Mouse (Mus musculus) embryonic facial prominence, embryonic 11.5 days (tissue): ENCODE data around the gene Cbx8. TPM values are rescaled to one million over a fixed set of nuclear protein-coding genes. Genes with fewer than 3 reads are reported as not detected.

Source experiments
- ATAC-seq: fragments of 200-750 bp; cut with Nextera tagmentation; replicated peaks from 2 replicates; pipeline ENCODE4 v1.8.0; 2017; ENCODE audit warnings: low read depth; ENCODE audit not compliant: insufficient number of reproducible peaks, low FRiP score, low TSS enrichment
- DNase-seq: peaks from one replicate; pipeline ENCODE4 v3.0.0-alpha.2; 2015; ENCODE audit warnings: low spot score
- H3K27ac ChIP-seq: fragments of 300-500 bp; sonication (generic); replicated peaks from 2 replicates; pipeline ENCODE4 v1.5.1; 2014; ENCODE audit warnings: mild to moderate bottlenecking, low read depth, low read length, control low read depth
- H3K27me3 ChIP-seq: fragments of 300-500 bp; sonication (generic); 2 replicates; pipeline ENCODE4 v1.6.1; 2014; ENCODE audit warnings: mild to moderate bottlenecking, low read length, moderate library complexity, mixed read lengths; ENCODE audit not compliant: control insufficient read depth, insufficient read depth
- H3K36me3 ChIP-seq: fragments of 300-500 bp; sonication (generic); replicated peaks from 2 replicates; pipeline ENCODE4 v1.6.1; 2014; ENCODE audit warnings: low read depth, mild to moderate bottlenecking, low read length, moderate library complexity, mixed read lengths; ENCODE audit not compliant: control insufficient read depth, insufficient read depth
- H3K4me1 ChIP-seq: fragments of 300-500 bp; sonication (generic); 2 replicates; pipeline ENCODE4 v1.6.1; 2014; ENCODE audit warnings: low read length, mixed read lengths; ENCODE audit not compliant: control insufficient read depth, insufficient read depth
- H3K4me2 ChIP-seq: fragments of 300-500 bp; sonication (generic); 2 replicates; pipeline ENCODE4 v1.6.1; 2014; ENCODE audit warnings: low read depth, mild to moderate bottlenecking, control low read depth, low read length, moderate library complexity
- H3K4me3 ChIP-seq: fragments of 300-500 bp; sonication (generic); 2 replicates; pipeline ENCODE4 v1.5.1; 2014; ENCODE audit warnings: low read depth, low read length, control low read depth
- H3K9ac ChIP-seq: fragments of 300-500 bp; sonication (generic); replicated peaks from 2 replicates; pipeline ENCODE4 v1.6.1; 2014; ENCODE audit warnings: mild to moderate bottlenecking, control low read depth, low read length
- H3K9me3 ChIP-seq: fragments of 300-500 bp; sonication (generic); replicated peaks from 2 replicates; pipeline ENCODE4 v1.6.1; 2016; ENCODE audit warnings: mild to moderate bottlenecking, low read length, inconsistent platforms, mixed read lengths; ENCODE audit not compliant: control insufficient read depth
- WGBS: fragments of 180-500 bp; shearing (Covaris S2); extraction: QIAGEN DNeasy Blood & Tissue Kit; methylation state at CpG from one replicate; pipeline ENCODE4 v1.1.7; 2014; 5-methylcytosine and 5-hydroxymethylcytosine counted together
- polyA plus RNA-seq: library from polyadenylated mRNA; unstranded; fragments of >200 nt; fragmentation: Nextera tagmentation; extraction: Ambion mirVana; gene quantifications from 2 replicates; pipeline ENCODE4 v1.2.1, GENCODE M21; 2014

Gene Cbx8
- polyA plus RNA-seq, 1 experiment from 2014 or later = 10.3 TPM

- WGBS = under 1% methylated on average over 88 of the region's 99 CpGs
Measured at GRCm38 (mm10) chr11:119022895-119023615, 17.7 kb downstream of the Cbx8 start, which contains the start of gene Cbx2. Cbx2 (plus strand) TSS chr11:119022962.

GRCm38 (mm10) chr11:119022068-119022894 is 18.5 kb downstream of the Cbx8 start:
- 5% methylated on average over 42 of the region's 42 CpGs for WGBS
- H3K27ac ChIP-seq = peak overlapping the region; percentile 97
- no peaks in the 10 kb centered on the region for H3K27me3 ChIP-seq
- H3K9ac ChIP-seq = peak overlapping the region; percentile 99
- H3K4me2 ChIP-seq = peak overlapping the region; percentile 95
- DNase-seq (no peak), ATAC-seq (no peak; the same call in 1 of the 2 replicates)
- H3K4me1 ChIP-seq = peaks cover 10% of the 10 kb centered on the region
- H3K9me3 ChIP-seq = no peaks in the 10 kb centered on the region
- H3K4me3 ChIP-seq = peak overlapping the region; percentile 96
- H3K36me3 ChIP-seq = peaks cover 9% of the 10 kb centered on the region

More at GRCm38 (mm10) chr11:119022895-119023615, 17.7 kb downstream of the Cbx8 start, which contains the start of gene Cbx2:
- peak within 1 kb of the TSS; percentile 95 for H3K4me2 ChIP-seq
- no peaks in the 10 kb centered on the region for H3K27me3 ChIP-seq
- peak; percentile 95 for ATAC-seq
- peak; percentile 97 for DNase-seq
- peak within 1 kb of the TSS; percentile 97 for H3K27ac ChIP-seq
- H3K4me1 ChIP-seq = peaks cover 10% of the 10 kb centered on the region
- peaks cover 15% of the 10 kb centered on the region for H3K36me3 ChIP-seq
- H3K9me3 ChIP-seq = no peaks in the 10 kb centered on the region
- H3K9ac ChIP-seq = peak within 1 kb of the TSS; percentile 99
- H3K4me3 ChIP-seq = peak within 1 kb of the TSS; percentile 96

GRCm38 (mm10) chr11:119021180-119021579 is 19.6 kb downstream of the Cbx8 start:
- H3K9ac ChIP-seq = no peak overlapping the region
- DNase-seq (no peak), ATAC-seq (no peak)
- H3K9me3 ChIP-seq = no peaks in the 10 kb centered on the region
- no peak overlapping the region for H3K4me3 ChIP-seq
- H3K27ac ChIP-seq = no peak overlapping the region
- no peaks in the 10 kb centered on the region for H3K27me3 ChIP-seq
- H3K36me3 ChIP-seq = no peaks in the 10 kb centered on the region; the same call in 1 of the 2 replicates
- WGBS = 94% methylated on average over 7 of the region's 7 CpGs
- no peak overlapping the region for H3K4me2 ChIP-seq
- H3K4me1 ChIP-seq = peaks cover 8% of the 10 kb centered on the region

GRCm38 (mm10) chr11:119017506-119017905 is 23.3 kb downstream of the Cbx8 start:
- no peak for ATAC-seq
- no peaks in the 10 kb centered on the region for H3K27me3 ChIP-seq
- WGBS = 55% methylated on average over 7 of the region's 7 CpGs
- H3K36me3 ChIP-seq = no peaks in the 10 kb centered on the region
- H3K27ac ChIP-seq = no peak overlapping the region
- no peak for DNase-seq
- no peaks in the 10 kb centered on the region for H3K9me3 ChIP-seq
- no peak overlapping the region for H3K4me3 ChIP-seq
- H3K9ac ChIP-seq = no peak overlapping the region
- H3K4me2 ChIP-seq = no peak overlapping the region
- no peaks in the 10 kb centered on the region for H3K4me1 ChIP-seq

GRCm38 (mm10) chr11:119014455-119014854 is 26.3 kb downstream of the Cbx8 start:
- H3K27ac ChIP-seq = no peak overlapping the region
- H3K36me3 ChIP-seq = no peaks in the 10 kb centered on the region
- no peak overlapping the region for H3K4me3 ChIP-seq
- ATAC-seq (no peak), DNase-seq (no peak)
- no peaks in the 10 kb centered on the region for H3K9me3 ChIP-seq
- H3K9ac ChIP-seq = no peak overlapping the region
- WGBS = 78% methylated on average over 7 of the region's 7 CpGs
- H3K4me1 ChIP-seq = no peaks in the 10 kb centered on the region
- no peaks in the 10 kb centered on the region for H3K27me3 ChIP-seq
- H3K4me2 ChIP-seq = no peak overlapping the region

GRCm38 (mm10) chr11:119007461-119008456 is 33.0 kb downstream of the Cbx8 start:
- H3K36me3 ChIP-seq = no peaks in the 10 kb centered on the region
- H3K27me3 ChIP-seq = no peaks in the 10 kb centered on the region
- no peak overlapping the region for H3K27ac ChIP-seq
- no peaks in the 10 kb centered on the region for H3K9me3 ChIP-seq
- WGBS = 14% methylated on average over 21 of the region's 21 CpGs
- DNase-seq (peak; percentile 60), ATAC-seq (peak; percentile 35)
- H3K4me2 ChIP-seq = peak overlapping the region; percentile 32
- H3K4me3 ChIP-seq = peak overlapping the region; percentile 15
- H3K4me1 ChIP-seq = no peaks in the 10 kb centered on the region
- peak overlapping the region; percentile 37; the same call in 1 of the 2 replicates for H3K9ac ChIP-seq

- Histone ChIP-seq H3K9ac (no peak overlapping the region), H3K36me3 (no peaks in the 10 kb centered on the region), H3K4me2 (no peak overlapping the region), H3K4me3 (no peak overlapping the region), H3K4me1 (no peaks in the 10 kb centered on the region), H3K9me3 (no peaks in the 10 kb centered on the region), H3K27me3 (no peaks in the 10 kb centered on the region), H3K27ac (no peak overlapping the region)
- 73% methylated on average over 3 of the region's 3 CpGs for WGBS
- ATAC-seq (no peak), DNase-seq (no peak)
Measured at GRCm38 (mm10) chr11:119006462-119006861, 34.3 kb downstream of the Cbx8 start.
